9 mouse cellular contexts compared by ENCODE assay signal in the genomic region with DNA sequence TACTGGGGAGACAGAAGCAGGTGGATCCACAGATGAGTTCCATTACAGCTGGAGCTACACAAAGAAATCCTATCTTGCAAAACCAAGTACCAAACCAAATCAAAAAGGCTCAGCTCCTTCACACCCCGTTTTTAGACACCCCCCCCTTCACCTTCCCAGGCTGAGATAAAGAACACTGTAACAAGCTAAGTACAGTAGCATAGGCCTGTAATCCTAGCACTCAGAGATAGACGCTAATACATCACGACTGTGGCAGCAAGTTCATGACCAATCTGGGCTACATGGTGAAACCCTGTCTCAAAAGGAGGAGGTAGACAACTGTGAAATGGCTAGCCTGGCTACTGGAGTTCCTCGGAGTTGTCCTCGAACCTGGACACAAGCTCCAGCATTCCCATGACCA. TPM values are rescaled to one million over a fixed set of nuclear protein-coding genes. Genes with fewer than 3 reads are reported as not detected.
DNase-seq lines count a peak whose midpoint lies in the region; ATAC-seq lines count a peak whose summit lies in the region.
"Had no signal": no experiment of that assay in that cellular context is flagged by ENCODE, and none has a peak within 500 bp of the region (broad histone marks: within the 10 kb centered on the region; RNA-seq: fewer than 3 reads in every experiment).

No protein-coding gene starts in this region.

- 65% methylated on average over 5 of the region's 5 CpGs for WGBS in neural tube, embryonic 11.5 days
- 42% methylated on average over 5 of the region's 5 CpGs for WGBS in limb, embryonic 15.5 days
- WGBS in stomach, embryonic 15.5 days, result 32% methylated on average over 5 of the region's 5 CpGs

- peak; percentile 16 for DNase-seq in adrenal gland, postnatal 14 days
- no peak for DNase-seq in adrenal gland, adult 2 months
- no peak for DNase-seq in neural tube, embryonic 11.5 days (ENCODE audit: low spot score)
- no peak for DNase-seq in neural tube, embryonic 10.5 days (ENCODE audit: extremely low spot score, low spot score)
- no peak for DNase-seq in thymus, postnatal 14 days
- no peak for DNase-seq in adrenal gland, adult 8-10 months
- DNase-seq: cerebellum, postnatal 36 days had no signal

- peak overlapping the region; percentile 93 for H3K9ac ChIP-seq in neural tube, embryonic 11.5 days (ENCODE audit: low read length)
- peak overlapping the region; percentile 82 for H3K9ac ChIP-seq in limb, embryonic 15.5 days
- H3K9ac ChIP-seq in stomach, embryonic 15.5 days, result peak overlapping the region; percentile 54

- H3K4me3 ChIP-seq in neural tube, embryonic 11.5 days (ENCODE audit: low read depth, low read length), result peak overlapping the region; percentile 82
- H3K4me3 ChIP-seq in limb, embryonic 15.5 days, result peak overlapping the region; percentile 79
- H3K4me3 ChIP-seq in stomach, embryonic 15.5 days (replicated peaks), result peak overlapping the region; percentile 75

- peak overlapping the region; percentile 47 for H3K4me2 ChIP-seq in neural tube, embryonic 11.5 days (ENCODE audit: low read depth)
- H3K4me2 ChIP-seq in limb, embryonic 15.5 days, result peak overlapping the region; percentile 70
- H3K4me2 ChIP-seq in stomach, embryonic 15.5 days, result peak overlapping the region; percentile 65

- H3K9me3 ChIP-seq in neural tube, embryonic 11.5 days (ENCODE audit: control insufficient read depth, low read length), result no peaks in the 10 kb centered on the region
- no peaks in the 10 kb centered on the region for H3K9me3 ChIP-seq in limb, embryonic 15.5 days
- H3K9me3 ChIP-seq in stomach, embryonic 15.5 days, result no peaks in the 10 kb centered on the region

- peaks cover 6% of the 10 kb centered on the region for H3K4me1 ChIP-seq in neural tube, embryonic 11.5 days (ENCODE audit: control insufficient read depth, insufficient read depth, low read length)
- peaks cover 18% of the 10 kb centered on the region for H3K4me1 ChIP-seq in limb, embryonic 15.5 days
- H3K4me1 ChIP-seq in stomach, embryonic 15.5 days, result peaks cover 13% of the 10 kb centered on the region

- H3K27ac ChIP-seq in neural tube, embryonic 11.5 days (ENCODE audit: low read depth, low read length), result no peak overlapping the region
- H3K27ac ChIP-seq in limb, embryonic 15.5 days, result no peak overlapping the region
- peak overlapping the region; percentile 80; the same call in 1 of the 2 replicates for H3K27ac ChIP-seq in stomach, embryonic 15.5 days

- H3K27me3 ChIP-seq in neural tube, embryonic 11.5 days (ENCODE audit: control insufficient read depth, insufficient read depth, low read length), result no peaks in the 10 kb centered on the region
- no peaks in the 10 kb centered on the region for H3K27me3 ChIP-seq in limb, embryonic 15.5 days
- no peaks in the 10 kb centered on the region for H3K27me3 ChIP-seq in stomach, embryonic 15.5 days (replicated peaks)

- peaks cover 10% of the 10 kb centered on the region for H3K36me3 ChIP-seq in neural tube, embryonic 11.5 days (ENCODE audit: control insufficient read depth, insufficient read depth, low read length)
- H3K36me3 ChIP-seq in limb, embryonic 15.5 days, result peaks cover 47% of the 10 kb centered on the region
- H3K36me3 ChIP-seq in stomach, embryonic 15.5 days, result peaks cover 30% of the 10 kb centered on the region; the same call in 1 of the 2 replicates

- no peak for ATAC-seq in neural tube, embryonic 11.5 days (ENCODE audit: insufficient read depth, low FRiP score, low TSS enrichment)
- no peak for ATAC-seq in limb, embryonic 15.5 days (ENCODE audit: insufficient number of reproducible peaks, low FRiP score, low TSS enrichment, low read depth)
- no peak for ATAC-seq in stomach, embryonic 15.5 days (ENCODE audit: insufficient read depth, low FRiP score, low read depth)

RNA-seq across cellular contexts. Expression of a gene that starts 1.5 kb away (rescaled TPM):
- 774 and 783 TPM in 2 replicates for total RNA-seq in adrenal gland, postnatal 14 days (2021)
- total RNA-seq in adrenal gland, adult 2 months (2021), result 100 to 1,000 TPM; 500 to 593 TPM
- 43.5 and 53.7 TPM in 2 replicates for polyA plus RNA-seq in adrenal gland, adult 2 months (2012; rRNA removed)
- polyA plus RNA-seq in neural tube, embryonic 11.5 days (2014; fragmentation: Nextera tagmentation; extraction: Ambion mirVana), result 507 and 532 TPM in 2 replicates
- 590 and 623 TPM in 2 replicates for polyA plus RNA-seq in limb, embryonic 15.5 days (2015; fragmentation: Nextera tagmentation; extraction: Ambion mirVana)
- polyA plus RNA-seq in stomach, embryonic 15.5 days (2015; fragmentation: Nextera tagmentation; extraction: Ambion mirVana), result 678 and 770 TPM in 2 replicates
- 100 to 1,000 TPM; 319 to 686 (median 419) TPM for total RNA-seq in adrenal gland, adult 8-10 months (2022)

RNA-seq across cellular contexts. Expression of a gene that starts 11.3 kb away (rescaled TPM):
- total RNA-seq in adrenal gland, postnatal 14 days (2021), result 8.3 and 10.5 TPM in 2 replicates
- total RNA-seq in adrenal gland, adult 2 months (2021), result 1 to 10 TPM; 8.4 to 9.2 TPM
- polyA plus RNA-seq in adrenal gland, adult 2 months (2012; rRNA removed), result 1.1 and 1.2 TPM in 2 replicates
- polyA plus RNA-seq in neural tube, embryonic 11.5 days (2014; fragmentation: Nextera tagmentation; extraction: Ambion mirVana), result 8.8 and 9.5 TPM in 2 replicates
- 11.1 and 11.7 TPM in 2 replicates for polyA plus RNA-seq in limb, embryonic 15.5 days (2015; fragmentation: Nextera tagmentation; extraction: Ambion mirVana)
- polyA plus RNA-seq in stomach, embryonic 15.5 days (2015; fragmentation: Nextera tagmentation; extraction: Ambion mirVana), result 7.4 and 8.0 TPM in 2 replicates
- 10 to 100 TPM in 3 of 4 experiments, 1 to 10 TPM in 1; 9.6 to 13.8 (median 11.9) TPM for total RNA-seq in adrenal gland, adult 8-10 months (2022)

RNA-seq across cellular contexts. Expression of a gene that starts 14.0 kb away (rescaled TPM):
- total RNA-seq in adrenal gland, postnatal 14 days (2021), result 12.2 and 14.3 TPM in 2 replicates
- total RNA-seq in adrenal gland, adult 2 months (2021), result 10 to 100 TPM; 11.2 to 13.5 TPM
- polyA plus RNA-seq in adrenal gland, adult 2 months (2012; rRNA removed), result 3.2 and 3.6 TPM in 2 replicates
- 19.1 and 21.1 TPM in 2 replicates for polyA plus RNA-seq in neural tube, embryonic 11.5 days (2014; fragmentation: Nextera tagmentation; extraction: Ambion mirVana)
- 13.3 and 13.6 TPM in 2 replicates for polyA plus RNA-seq in limb, embryonic 15.5 days (2015; fragmentation: Nextera tagmentation; extraction: Ambion mirVana)
- 10.4 and 12.1 TPM in 2 replicates for polyA plus RNA-seq in stomach, embryonic 15.5 days (2015; fragmentation: Nextera tagmentation; extraction: Ambion mirVana)
- 10 to 100 TPM; 11.0 to 14.5 (median 12.8) TPM for total RNA-seq in adrenal gland, adult 8-10 months (2022)

RNA-seq across cellular contexts. Expression of a gene that starts 23.4 kb away (rescaled TPM):
- total RNA-seq in adrenal gland, postnatal 14 days (2021), result 21.2 and 23.2 TPM in 2 replicates
- total RNA-seq in adrenal gland, adult 2 months (2021), result 10 to 100 TPM; 19.8 to 20.1 TPM
- 15.2 and 16.8 TPM in 2 replicates for polyA plus RNA-seq in adrenal gland, adult 2 months (2012; rRNA removed)
- polyA plus RNA-seq in neural tube, embryonic 11.5 days (2014; fragmentation: Nextera tagmentation; extraction: Ambion mirVana), result 34.4 and 41.1 TPM in 2 replicates
- 40.7 and 40.8 TPM in 2 replicates for polyA plus RNA-seq in limb, embryonic 15.5 days (2015; fragmentation: Nextera tagmentation; extraction: Ambion mirVana)
- polyA plus RNA-seq in stomach, embryonic 15.5 days (2015; fragmentation: Nextera tagmentation; extraction: Ambion mirVana), result 43.0 and 44.6 TPM in 2 replicates
- 10 to 100 TPM; 18.7 to 22.3 (median 20.5) TPM for total RNA-seq in adrenal gland, adult 8-10 months (2022)

RNA-seq across cellular contexts. Expression of a gene that starts 23.5 kb away (rescaled TPM):
- total RNA-seq in adrenal gland, postnatal 14 days (2021), result 27.0 and 28.3 TPM in 2 replicates
- total RNA-seq in adrenal gland, adult 2 months (2021), result 10 to 100 TPM; 24.4 to 25.8 TPM
- 18.9 and 23.8 TPM in 2 replicates for polyA plus RNA-seq in adrenal gland, adult 2 months (2012; rRNA removed)
- 16.5 and 17.9 TPM in 2 replicates for polyA plus RNA-seq in neural tube, embryonic 11.5 days (2014; fragmentation: Nextera tagmentation; extraction: Ambion mirVana)
- polyA plus RNA-seq in limb, embryonic 15.5 days (2015; fragmentation: Nextera tagmentation; extraction: Ambion mirVana), result 17.2 TPM in 2 replicates
- 13.7 and 13.9 TPM in 2 replicates for polyA plus RNA-seq in stomach, embryonic 15.5 days (2015; fragmentation: Nextera tagmentation; extraction: Ambion mirVana)
- 10 to 100 TPM; 29.0 to 30.6 (median 29.9) TPM for total RNA-seq in adrenal gland, adult 8-10 months (2022)
